Mouse (Mus musculus): ENCODE data around the gene Mxd4.

GRCm38 (mm10) chr5:34220001-34220400 lies 32.5 kb upstream of the Mxd4 start:
- no peak for TF ChIP-seq CTCF (IDR thresholded peaks at IDR 0.05; ENCODE audit: borderline replicate concordance, insufficient read depth, low read length)
- TF ChIP-seq POLR2A (IDR thresholded peaks at IDR 0.05; ENCODE audit: low read depth, low read length) = no peak

Data from embryonic fibroblast, embryonic 13.5 days (primary cell).